ENCODE assay signal across 8 mouse cellular contexts in the genomic region with DNA sequence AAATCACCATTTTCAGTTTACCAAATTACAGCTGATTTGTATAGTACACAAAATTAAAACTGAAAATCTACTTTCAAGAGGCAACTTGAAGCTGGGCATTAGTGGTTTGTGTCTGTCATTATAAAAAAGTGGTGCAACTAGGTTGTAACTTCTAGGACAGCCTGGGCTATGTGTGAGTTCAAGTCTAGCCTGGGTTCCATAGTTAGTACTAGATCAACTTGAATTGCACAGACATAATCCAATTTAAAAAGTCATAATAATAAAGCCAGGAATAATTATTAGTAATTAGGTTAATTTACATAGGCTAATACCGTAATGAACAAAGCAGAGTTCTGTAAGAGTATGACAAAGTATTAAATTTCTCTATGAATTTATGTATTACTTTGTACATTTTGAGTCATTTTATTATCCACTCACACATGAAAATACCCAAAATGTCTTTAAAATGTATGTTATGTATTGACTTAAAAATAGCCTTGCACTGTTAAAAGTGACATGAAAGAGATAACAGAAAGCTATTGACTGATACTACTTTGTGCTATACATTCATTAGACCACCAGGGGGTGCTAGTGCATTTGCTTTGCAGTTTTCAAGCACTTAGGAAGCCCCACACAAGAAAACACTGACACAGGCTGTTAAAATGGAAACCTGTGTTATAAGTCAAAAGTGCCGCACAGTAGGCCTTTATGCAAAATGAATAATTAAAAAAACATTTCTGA.
DNase-seq lines count a peak whose midpoint lies in the region; ATAC-seq and TF ChIP-seq lines count a peak whose summit lies in the region.

No protein-coding gene starts in this region.

- no peak overlapping the region for H3K27ac ChIP-seq in forebrain, embryonic 15.5 days (replicated peaks)
- H3K27ac ChIP-seq in midbrain, embryonic 11.5 days (ENCODE audit: low read depth, low read length) = no peak overlapping the region

- H3K4me1 ChIP-seq in forebrain, embryonic 15.5 days = peaks cover 3% of the 10 kb centered on the region; the same call in 1 of the 2 replicates
- no peaks in the 10 kb centered on the region for H3K4me1 ChIP-seq in midbrain, embryonic 11.5 days (ENCODE audit: control insufficient read depth, insufficient read depth, low read length)

- H3K4me2 ChIP-seq in forebrain, embryonic 15.5 days (replicated peaks) = no peak overlapping the region
- no peak overlapping the region for H3K4me2 ChIP-seq in midbrain, embryonic 11.5 days

- WGBS in forebrain, embryonic 15.5 days = 50% methylated on average over 2 of the region's 2 CpGs
- 63% methylated on average over 2 of the region's 2 CpGs for WGBS in midbrain, embryonic 11.5 days

- no peak overlapping the region for H3K4me3 ChIP-seq in forebrain, embryonic 15.5 days
- no peak overlapping the region for H3K4me3 ChIP-seq in midbrain, embryonic 11.5 days (ENCODE audit: low read depth, low read length)

- no peak overlapping the region for H3K9ac ChIP-seq in forebrain, embryonic 15.5 days (replicated peaks)
- H3K9ac ChIP-seq in midbrain, embryonic 11.5 days (ENCODE audit: low read length) = no peak overlapping the region

- no peaks in the 10 kb centered on the region for H3K36me3 ChIP-seq in forebrain, embryonic 15.5 days
- no peaks in the 10 kb centered on the region for H3K36me3 ChIP-seq in midbrain, embryonic 11.5 days (ENCODE audit: control insufficient read depth, insufficient read depth, low read length)

- H3K27me3 ChIP-seq in forebrain, embryonic 15.5 days = no peaks in the 10 kb centered on the region
- no peaks in the 10 kb centered on the region for H3K27me3 ChIP-seq in midbrain, embryonic 11.5 days (ENCODE audit: control insufficient read depth, insufficient read depth, low read length)

- TF ChIP-seq POLR2A in brain, embryonic 14.5 days (IDR thresholded peaks at IDR 0.05; ENCODE audit: borderline replicate concordance, extremely low read depth, insufficient read depth, insufficient read length, poor library complexity, severe bottlenecking) = no peak

- no peak for DNase-seq in frontal cortex, postnatal 10 days (ENCODE audit: low spot score in 2 of 2)
- peak; percentile 77 for DNase-seq in 3T3-L1 (ENCODE audit: low read depth, low spot score)
- DNase-seq in brain, embryonic 14.5 days (ENCODE audit: low read depth) = peak; percentile 94
- DNase-seq in kidney, postnatal 10 days = peak; percentile 53
- DNase-seq in midbrain, embryonic 11.5 days (ENCODE audit: low spot score, missing footprints) = peak; percentile 94
- no peak for DNase-seq in spleen, postnatal 14 days (ENCODE audit: low spot score in 2 of 2)

- no peaks in the 10 kb centered on the region for H3K9me3 ChIP-seq in forebrain, embryonic 15.5 days
- H3K9me3 ChIP-seq in midbrain, embryonic 11.5 days (ENCODE audit: control insufficient read depth, low read length) = no peaks in the 10 kb centered on the region

- peak; percentile 88 for ATAC-seq in frontal cortex, adult (ENCODE audit: low TSS enrichment)
- ATAC-seq in forebrain, embryonic 15.5 days (replicated peaks) = peak; percentile 82
- ATAC-seq in midbrain, embryonic 11.5 days (ENCODE audit: low FRiP score) = peak; percentile 87

- peak; percentile 61; the same call in 1 of the 2 replicates for TF ChIP-seq CTCF in brain, embryonic 14.5 days (IDR thresholded peaks at IDR 0.05; ENCODE audit: borderline replicate concordance, extremely low read depth, insufficient read depth, insufficient read length)

Comparison
In these comparisons a context has a peak if more than half of its experiments do, and no peak if none do; other contexts are left out.
1. DNase-seq: peak in 3T3-L1 (single experiment), brain, embryonic 14.5 days (single experiment), kidney, postnatal 10 days (single experiment) and midbrain, embryonic 11.5 days (single experiment); none in frontal cortex, postnatal 10 days (0 of 2) and spleen, postnatal 14 days (0 of 2).
2. Peak in every context shown above with its lines, with median percentiles within 50 percentile points of each other: ATAC-seq.